Mouse (Mus musculus): ENCODE measurements around the gene Gpbp1. TPM values are rescaled to one million over a fixed set of nuclear protein-coding genes. Genes with fewer than 3 reads are reported as not detected.

Gpbp1 gene
- polyA plus RNA-seq (2015; fragmentation: Nextera tagmentation; extraction: Ambion mirVana): 44.1 and 55.1 TPM in 2 replicates

GRCm38 (mm10) chr13:111489802-111490723 is at the start of gene Gpbp1:
Gpbp1 (minus strand) TSS chr13:111490111.
- H3K4me1 ChIP-seq (ENCODE audit: insufficient read depth, low read depth, low read length): peaks cover 5% of the 10 kb centered on the region

DNA sequence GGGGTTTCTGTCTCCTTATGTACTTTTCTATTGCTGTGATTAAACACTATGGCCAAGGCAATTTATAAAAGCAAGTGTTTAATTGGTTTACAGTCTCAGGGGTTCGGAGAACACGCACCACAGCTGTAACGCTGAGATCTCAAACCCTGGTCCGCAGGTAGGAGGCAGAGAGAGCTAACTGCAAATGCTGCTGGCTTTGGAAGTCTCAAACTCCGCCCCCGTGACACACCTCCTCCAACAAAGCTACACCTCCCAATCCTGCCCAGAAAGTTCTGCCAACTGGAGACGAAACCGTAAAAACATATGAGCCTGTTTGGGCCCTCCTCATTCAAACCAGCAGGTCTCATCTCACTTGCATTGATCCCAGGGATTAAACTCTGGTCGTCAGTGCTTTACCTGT is 47.8 kb upstream of the Gpbp1 start:
- Histone ChIP-seq H3K27me3 (replicated peaks; ENCODE audit: insufficient read depth, low read length) (no peaks in the 10 kb centered on the region), H3K9ac (replicated peaks; ENCODE audit: low read depth) (no peak overlapping the region), H3K4me2 (replicated peaks; ENCODE audit: low read depth, low read length) (no peak overlapping the region), H3K4me3 (ENCODE audit: low read depth, low read length) (no peak overlapping the region), H3K4me1 (ENCODE audit: insufficient read depth, low read depth, low read length) (no peaks in the 10 kb centered on the region), H3K36me3 (ENCODE audit: insufficient read depth, low read length) (no peaks in the 10 kb centered on the region), H3K27ac (ENCODE audit: low read length) (no peak overlapping the region), H3K9me3 (ENCODE audit: low read length) (no peaks in the 10 kb centered on the region)
- no peak for TF ChIP-seq EP300 (IDR thresholded peaks at IDR 0.05)
- no peak for TF ChIP-seq CTCF (IDR thresholded peaks at IDR 0.05)
- 81% methylated on average over 9 of the region's 9 CpGs for WGBS
- DNase-seq (ENCODE audit: low spot score): no peak
- no peak for ATAC-seq

More at GRCm38 (mm10) chr13:111489802-111490723, at the start of gene Gpbp1:
- ATAC-seq (peak; percentile 95), DNase-seq (ENCODE audit: low spot score) (peak; percentile 100)
- peaks cover 4% of the 10 kb centered on the region; the same call in 1 of the 2 replicates for H3K27me3 ChIP-seq (replicated peaks; ENCODE audit: insufficient read depth, low read length)
- H3K27ac ChIP-seq (ENCODE audit: low read length): peak within 1 kb of the TSS; percentile 99
- TF ChIP-seq CTCF (IDR thresholded peaks at IDR 0.05) (no peak), EP300 (IDR thresholded peaks at IDR 0.05) (peak; percentile 92)
- peak within 1 kb of the TSS; percentile 97 for H3K4me3 ChIP-seq (ENCODE audit: low read depth, low read length)
- WGBS: 2% methylated on average over 50 of the region's 109 CpGs
- H3K4me2 ChIP-seq (replicated peaks; ENCODE audit: low read depth, low read length): peak within 1 kb of the TSS; percentile 64
- no peaks in the 10 kb centered on the region for H3K9me3 ChIP-seq (ENCODE audit: low read length)
- no peaks in the 10 kb centered on the region for H3K36me3 ChIP-seq (ENCODE audit: insufficient read depth, low read length)
- H3K9ac ChIP-seq (replicated peaks; ENCODE audit: low read depth): peak within 1 kb of the TSS; percentile 97

DNA sequence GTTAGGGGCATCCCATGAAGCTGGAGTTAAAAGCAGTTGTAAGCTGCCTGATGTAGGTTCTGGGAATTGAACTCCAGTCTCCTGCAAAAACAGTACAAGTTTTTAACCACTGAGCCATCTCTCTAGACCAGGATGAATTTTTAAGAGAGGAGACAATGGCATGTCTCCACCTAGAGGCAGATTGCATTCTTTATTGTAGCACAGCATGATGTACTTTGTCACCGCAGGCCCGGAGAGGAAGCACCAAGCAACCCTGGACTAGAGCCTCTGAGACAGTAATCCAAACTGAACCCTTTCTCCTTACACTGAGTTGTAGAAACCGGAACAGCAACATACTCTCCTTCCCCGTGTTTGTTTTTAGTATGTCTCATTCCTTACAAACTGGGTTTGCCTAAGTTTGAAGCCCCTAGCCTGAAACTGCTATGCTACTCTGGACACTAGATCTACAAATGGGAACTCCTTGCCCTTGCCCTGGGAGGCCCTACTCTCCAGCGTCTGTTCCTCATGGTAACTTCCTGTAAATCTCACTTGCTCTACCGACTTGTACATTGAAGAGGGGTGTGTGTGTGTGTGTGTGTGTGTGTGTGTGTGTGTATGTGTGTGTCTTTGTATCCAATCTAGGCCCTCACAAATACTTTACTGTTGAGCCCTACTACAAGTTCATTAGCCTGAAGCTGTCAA is 46.4 kb upstream of the Gpbp1 start:
- ATAC-seq (no peak), DNase-seq (ENCODE audit: low spot score) (no peak)
- no peaks in the 10 kb centered on the region for H3K27me3 ChIP-seq (replicated peaks; ENCODE audit: insufficient read depth, low read length)
- H3K9ac ChIP-seq (replicated peaks; ENCODE audit: low read depth): no peak overlapping the region
- TF ChIP-seq CTCF (IDR thresholded peaks at IDR 0.05) (peak; percentile 37; the same call in 1 of the 2 replicates), EP300 (IDR thresholded peaks at IDR 0.05) (no peak)
- no peaks in the 10 kb centered on the region for H3K9me3 ChIP-seq (ENCODE audit: low read length)
- no peak overlapping the region for H3K4me3 ChIP-seq (ENCODE audit: low read depth, low read length)
- H3K4me1 ChIP-seq (ENCODE audit: insufficient read depth, low read depth, low read length): no peaks in the 10 kb centered on the region
- no peaks in the 10 kb centered on the region for H3K36me3 ChIP-seq (ENCODE audit: insufficient read depth, low read length)
- 64% methylated on average over 6 of the region's 6 CpGs for WGBS
- no peak overlapping the region for H3K27ac ChIP-seq (ENCODE audit: low read length)
- no peak overlapping the region for H3K4me2 ChIP-seq (replicated peaks; ENCODE audit: low read depth, low read length)

- no peaks in the 10 kb centered on the region for H3K36me3 ChIP-seq (ENCODE audit: insufficient read depth, low read length)
- H3K27me3 ChIP-seq (replicated peaks; ENCODE audit: insufficient read depth, low read length): no peaks in the 10 kb centered on the region
- WGBS: 65% methylated on average over 6 of the region's 6 CpGs
- no peak for DNase-seq (ENCODE audit: low spot score)
- H3K4me3 ChIP-seq (ENCODE audit: low read depth, low read length): no peak overlapping the region
- no peaks in the 10 kb centered on the region for H3K9me3 ChIP-seq (ENCODE audit: low read length)
- no peak for ATAC-seq
- H3K27ac ChIP-seq (ENCODE audit: low read length): no peak overlapping the region
- no peak overlapping the region for H3K4me2 ChIP-seq (replicated peaks; ENCODE audit: low read depth, low read length)
- peak; percentile 55 for TF ChIP-seq CTCF (IDR thresholded peaks at IDR 0.05)
- no peak for TF ChIP-seq EP300 (IDR thresholded peaks at IDR 0.05)
- no peaks in the 10 kb centered on the region for H3K4me1 ChIP-seq (ENCODE audit: insufficient read depth, low read depth, low read length)
- H3K9ac ChIP-seq (replicated peaks; ENCODE audit: low read depth): no peak overlapping the region
Observed at GRCm38 (mm10) chr13:111534131-111534530, 44.2 kb upstream of the Gpbp1 start.

DNA sequence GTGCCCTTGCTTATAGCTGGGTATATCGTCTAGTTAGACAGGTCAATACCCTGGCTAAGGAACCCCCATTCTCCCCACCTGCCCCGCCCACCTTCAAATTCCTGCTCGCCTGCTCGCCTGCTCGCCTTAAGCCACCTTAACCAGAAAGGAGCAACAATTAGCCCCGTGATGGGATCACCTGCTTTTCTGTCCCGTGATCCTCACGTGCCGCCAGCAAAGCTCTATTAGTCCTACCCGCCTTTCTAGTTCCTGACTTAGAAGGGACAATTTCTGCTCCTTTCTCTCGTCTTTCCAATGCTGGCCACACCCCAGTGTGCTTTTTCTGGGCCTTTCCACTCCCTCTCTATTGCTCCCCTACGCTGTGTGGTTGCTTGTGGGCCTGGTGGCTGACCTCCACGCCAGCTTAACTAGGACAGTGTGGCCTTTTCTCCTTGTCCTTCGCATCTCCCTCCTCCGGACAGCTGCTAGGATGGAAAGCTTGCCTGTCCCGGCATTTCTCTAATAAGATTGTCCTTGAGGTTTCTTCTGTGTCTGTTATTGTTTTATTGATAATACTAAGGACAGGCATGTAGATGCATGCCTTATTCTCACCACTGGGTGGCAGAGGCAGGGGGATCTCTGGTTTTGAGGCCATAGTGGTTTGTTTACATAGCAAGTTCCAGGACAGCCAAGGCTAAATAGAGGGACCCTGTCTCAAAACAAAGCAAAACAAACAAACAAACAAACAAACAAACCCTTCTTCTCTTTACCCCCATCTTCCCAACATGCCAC is 42.5 kb upstream of the Gpbp1 start:
- no peaks in the 10 kb centered on the region for H3K4me1 ChIP-seq (ENCODE audit: insufficient read depth, low read depth, low read length)
- no peak overlapping the region for H3K4me3 ChIP-seq (ENCODE audit: low read depth, low read length)
- no peaks in the 10 kb centered on the region for H3K9me3 ChIP-seq (ENCODE audit: low read length)
- ATAC-seq: no peak
- no peak overlapping the region for H3K27ac ChIP-seq (ENCODE audit: low read length)
- 89% methylated on average over 16 of the region's 16 CpGs for WGBS
- no peak overlapping the region for H3K9ac ChIP-seq (replicated peaks; ENCODE audit: low read depth)
- TF ChIP-seq EP300 (IDR thresholded peaks at IDR 0.05) (no peak), CTCF (IDR thresholded peaks at IDR 0.05) (peak; percentile 44)
- H3K4me2 ChIP-seq (replicated peaks; ENCODE audit: low read depth, low read length): no peak overlapping the region
- no peaks in the 10 kb centered on the region for H3K36me3 ChIP-seq (ENCODE audit: insufficient read depth, low read length)
- DNase-seq (ENCODE audit: low spot score): no peak
- no peaks in the 10 kb centered on the region for H3K27me3 ChIP-seq (replicated peaks; ENCODE audit: insufficient read depth, low read length)

- Histone ChIP-seq H3K9ac (replicated peaks; ENCODE audit: low read depth) (no peak overlapping the region), H3K36me3 (ENCODE audit: insufficient read depth, low read length) (no peaks in the 10 kb centered on the region), H3K4me2 (replicated peaks; ENCODE audit: low read depth, low read length) (no peak overlapping the region), H3K4me1 (ENCODE audit: insufficient read depth, low read depth, low read length) (no peaks in the 10 kb centered on the region), H3K9me3 (ENCODE audit: low read length) (no peaks in the 10 kb centered on the region), H3K4me3 (ENCODE audit: low read depth, low read length) (no peak overlapping the region), H3K27me3 (replicated peaks; ENCODE audit: insufficient read depth, low read length) (no peaks in the 10 kb centered on the region), H3K27ac (ENCODE audit: low read length) (no peak overlapping the region)
- WGBS: 92% methylated on average over 1 of the region's 1 CpGs
- no peak for ATAC-seq
- DNase-seq (ENCODE audit: low spot score): no peak
- TF ChIP-seq CTCF (IDR thresholded peaks at IDR 0.05) (no peak), EP300 (IDR thresholded peaks at IDR 0.05) (no peak)
Observed at GRCm38 (mm10) chr13:111531701-111532100, 41.8 kb upstream of the Gpbp1 start.

Data from lung, postnatal 0 days (tissue).